Mouse (Mus musculus) retina, adult 2 months (tissue): ENCODE measurements around the gene Dusp27.

Source experiments
- DNase-seq: peaks from one replicate; pipeline ENCODE4 v3.0.0-alpha.2; 2012; ENCODE audit warnings: low read depth, low spot score

The Dusp27 gene

GRCm38 (mm10) chr1:166102920-166103608 lies 24.7 kb downstream of the Dusp27 start:
- no peak for DNase-seq

GRCm38 (mm10) chr1:166098120-166098519 lies 29.6 kb downstream of the Dusp27 start:
- no peak for DNase-seq

DNA sequence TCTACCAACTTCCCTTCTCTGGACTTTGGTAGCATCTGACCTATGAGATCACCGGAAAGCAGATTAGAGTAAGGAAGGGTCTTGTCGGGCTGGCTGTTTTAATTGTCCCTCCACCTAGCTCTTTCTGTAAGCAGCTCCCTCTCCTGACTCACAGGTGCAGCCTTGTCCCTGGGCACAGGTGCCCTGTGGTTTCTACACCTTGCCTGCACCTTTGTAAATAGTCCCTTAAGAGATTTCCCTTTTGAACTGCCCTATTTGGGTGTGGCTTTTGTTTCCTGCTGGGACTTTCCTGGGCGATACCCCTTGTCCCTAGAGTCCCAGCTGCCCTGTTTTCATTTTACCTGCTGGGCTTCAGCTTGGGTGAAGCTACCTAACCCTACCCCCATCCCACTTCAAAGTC lies 33.3 kb downstream of the Dusp27 start:
- no peak for DNase-seq

GRCm38 (mm10) chr1:166090306-166090705 lies 37.4 kb downstream of the Dusp27 start:
- no peak for DNase-seq

- DNase-seq: no peak
Observed at GRCm38 (mm10) chr1:166089739-166090138, 38.0 kb downstream of the Dusp27 start.

DNA sequence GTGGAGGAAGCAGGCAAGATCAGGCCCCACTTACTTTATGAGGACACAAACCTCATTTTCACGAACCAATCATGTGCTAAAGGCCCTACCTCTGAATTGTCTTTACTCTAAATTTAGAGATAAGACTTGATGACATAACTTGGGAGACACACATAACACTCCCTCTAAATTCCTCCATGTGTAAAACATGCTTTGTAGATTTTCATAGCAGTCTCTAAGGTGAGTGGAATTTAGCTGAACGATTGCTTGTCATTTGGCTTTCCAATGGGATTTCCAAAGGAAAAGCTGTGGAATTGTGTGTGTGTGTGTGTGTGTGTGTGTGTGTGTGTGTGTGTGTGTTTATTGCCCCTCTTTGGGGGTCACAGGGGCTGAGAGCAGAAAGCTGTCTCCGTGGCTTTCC lies 38.4 kb downstream of the Dusp27 start:
- no peak for DNase-seq

DNA sequence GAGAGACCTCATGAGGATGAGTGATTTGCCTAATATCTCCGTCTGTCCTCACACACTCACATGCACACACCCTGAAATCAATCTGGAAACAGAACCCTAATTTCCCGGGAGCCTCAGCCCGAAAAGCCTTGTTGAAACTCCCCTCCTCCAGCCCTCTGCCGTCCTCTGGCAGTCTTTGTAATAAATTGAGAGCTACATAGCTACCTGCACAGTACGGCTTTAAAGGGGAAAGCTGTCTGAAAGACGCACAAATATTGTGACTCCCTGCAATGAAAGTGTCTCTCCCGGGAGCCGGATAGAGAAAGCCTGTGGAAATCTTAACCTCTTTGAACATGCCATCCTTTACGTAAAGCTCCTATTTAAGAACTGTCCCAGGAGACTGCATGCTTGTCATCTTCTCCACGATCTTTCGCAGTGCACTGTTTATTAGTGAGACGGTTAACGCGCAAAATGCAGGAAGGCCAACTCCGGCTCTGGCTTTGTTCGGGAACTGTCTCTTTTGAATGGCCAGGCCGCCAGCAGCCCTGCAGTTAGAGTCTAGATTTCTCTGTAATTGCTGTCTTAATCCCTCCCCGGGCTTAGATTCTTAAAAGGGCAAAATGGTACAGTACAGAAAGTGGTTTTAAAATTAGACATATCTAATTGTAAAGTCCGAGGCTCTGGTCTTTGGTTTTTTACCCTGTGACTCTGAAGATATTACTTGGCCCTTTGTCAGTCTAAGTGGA lies 39.1 kb downstream of the Dusp27 start:
- no peak for DNase-seq

DNA sequence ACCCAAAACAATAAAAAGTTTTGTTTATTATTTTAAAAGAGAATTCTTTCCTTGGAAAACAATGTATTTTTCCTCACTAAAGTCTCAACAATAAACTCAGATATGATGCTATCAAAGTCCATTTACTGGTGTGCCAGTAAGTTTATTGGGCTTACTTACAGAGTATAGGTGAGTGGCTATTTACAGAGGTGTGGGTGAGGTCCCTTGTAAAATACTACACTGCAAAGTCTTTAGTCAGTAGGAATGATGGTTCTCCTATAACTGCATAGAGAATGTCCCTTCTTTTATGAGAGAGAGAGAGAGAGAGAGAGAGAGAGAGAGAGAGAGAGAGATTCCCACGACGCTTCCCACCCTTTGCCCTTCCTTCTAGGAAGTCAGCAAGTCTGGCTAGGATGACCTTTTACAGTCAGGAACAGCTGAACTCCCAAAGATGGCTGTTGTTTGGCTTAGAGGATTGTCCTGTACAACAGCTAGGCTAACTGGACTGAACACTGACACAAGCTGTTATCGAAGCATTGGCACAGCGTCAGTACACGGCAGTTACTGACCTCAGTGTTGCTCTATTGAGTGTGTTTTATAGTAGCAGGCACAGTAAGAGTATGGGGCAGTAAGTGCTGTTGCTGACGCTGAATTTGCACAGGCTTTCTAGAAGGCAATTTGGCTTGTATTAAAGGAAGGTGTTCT lies 50.5 kb downstream of the Dusp27 start:
- no peak for DNase-seq

GRCm38 (mm10) chr1:166067856-166068440 lies 59.8 kb downstream of the Dusp27 start:
- DNase-seq: no peak

DNA sequence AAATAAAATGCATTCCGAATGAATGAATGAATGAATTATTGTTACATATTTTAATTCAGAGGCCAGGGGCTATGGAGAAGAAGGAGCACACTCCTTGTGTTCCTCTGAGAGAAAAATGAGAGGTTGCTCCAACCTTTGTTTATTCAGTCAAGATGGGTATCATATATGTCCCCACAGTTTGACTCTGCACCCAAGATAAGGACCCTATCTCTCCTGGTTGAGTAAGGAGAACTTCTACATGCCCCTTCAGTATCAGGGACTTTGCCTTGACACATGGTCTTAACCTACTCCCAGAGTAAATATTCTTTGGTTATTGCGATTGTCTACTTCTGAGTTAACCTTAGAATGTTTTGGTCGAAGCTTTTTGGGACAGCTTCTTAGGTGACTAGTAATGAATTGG lies 63.9 kb downstream of the Dusp27 start:
- no peak for DNase-seq

DNA sequence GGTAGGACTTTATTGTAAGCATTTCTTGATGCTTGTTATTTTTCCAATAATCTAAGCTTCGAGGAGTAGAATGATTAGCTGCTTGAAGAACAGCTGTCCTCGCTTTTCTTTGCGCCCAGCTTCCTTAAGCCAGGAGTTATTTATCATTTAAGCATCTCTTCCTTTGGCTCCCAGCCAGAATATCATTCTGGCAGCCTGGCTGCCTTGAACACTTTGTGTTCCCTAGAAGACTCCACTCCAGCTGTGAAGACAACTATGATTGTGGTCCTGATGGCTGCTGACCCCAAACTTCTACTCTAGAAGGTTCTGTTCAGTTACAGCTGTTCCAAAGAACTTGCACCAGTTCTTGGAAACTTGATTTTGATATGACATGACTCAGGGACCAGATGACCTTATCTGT lies 66.2 kb downstream of the Dusp27 start:
- no peak for DNase-seq

- no peak for DNase-seq
Observed at GRCm38 (mm10) chr1:166060406-166060805, 67.3 kb downstream of the Dusp27 start.

DNA sequence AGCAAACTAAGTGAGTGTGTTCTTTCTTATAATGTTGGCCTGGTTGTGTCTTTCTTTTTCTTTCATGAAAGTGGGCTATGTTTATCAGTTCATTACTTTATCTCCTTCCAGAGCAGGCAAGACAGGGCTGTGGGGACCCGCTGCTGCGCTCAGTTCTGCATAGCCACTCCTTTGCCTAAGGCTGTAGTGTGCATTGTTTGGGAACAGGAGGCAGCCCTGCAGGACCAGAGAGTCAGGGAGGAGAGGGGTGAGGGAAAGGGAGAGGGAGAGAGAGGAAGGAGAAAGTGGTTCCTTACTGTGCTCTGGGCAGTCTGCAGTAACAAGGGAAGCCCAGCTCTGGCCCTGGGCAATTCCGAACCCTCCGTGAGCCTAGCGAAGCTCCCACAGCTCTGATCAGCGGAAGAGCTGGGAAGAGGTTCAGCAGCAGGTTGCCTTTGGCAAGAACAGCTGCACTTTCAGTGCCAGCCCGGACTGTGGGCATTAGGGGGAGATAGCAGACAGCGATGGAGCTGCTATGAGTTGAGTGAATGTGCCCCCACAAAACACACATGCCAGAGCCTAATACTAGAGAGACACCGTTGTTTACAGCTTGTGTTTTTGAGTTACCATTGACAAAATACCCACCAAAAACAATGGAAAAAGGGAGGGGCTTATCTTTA lies 71.5 kb downstream of the Dusp27 start:
- DNase-seq: no peak

GRCm38 (mm10) chr1:166053285-166053955 lies 74.3 kb downstream of the Dusp27 start:
- DNase-seq: no peak

DNA sequence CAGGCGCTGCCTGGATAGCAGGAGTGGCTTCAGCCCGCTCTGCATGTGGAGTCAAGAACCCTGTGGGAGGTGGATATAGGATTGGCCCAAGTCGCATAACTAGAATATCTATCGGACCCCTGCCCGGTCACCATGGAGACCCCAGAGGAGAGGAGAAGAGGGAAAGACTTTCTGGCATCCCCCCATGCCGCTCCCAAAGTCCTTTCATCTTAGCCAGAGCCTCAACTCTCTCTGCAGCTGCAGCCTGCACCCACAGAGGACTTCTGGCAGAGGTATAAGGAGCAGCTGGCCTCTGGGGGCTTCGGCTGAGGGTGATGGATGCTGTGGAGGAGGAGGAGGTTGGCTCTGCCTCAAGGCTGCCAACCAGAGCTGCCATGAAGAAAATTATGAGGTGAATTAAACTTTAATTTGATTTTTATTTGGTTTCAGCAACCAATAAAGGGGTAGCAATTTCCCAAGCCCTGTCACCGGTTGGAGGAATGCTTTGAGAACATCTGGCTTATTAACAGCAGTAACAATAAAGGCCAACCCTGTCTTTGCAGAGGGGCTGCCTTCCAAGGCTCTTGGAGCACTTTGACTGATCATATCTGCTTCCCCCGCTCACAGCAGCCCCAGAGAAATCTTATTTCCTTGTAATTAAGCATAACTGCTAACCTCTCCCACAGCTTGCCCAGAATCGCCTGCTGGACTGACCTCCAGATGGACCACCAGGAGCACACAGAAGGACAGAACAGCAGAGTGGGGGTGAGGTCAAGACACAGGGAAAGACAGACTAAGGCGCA lies 78.5 kb downstream of the Dusp27 start:
- no peak for DNase-seq

DNA sequence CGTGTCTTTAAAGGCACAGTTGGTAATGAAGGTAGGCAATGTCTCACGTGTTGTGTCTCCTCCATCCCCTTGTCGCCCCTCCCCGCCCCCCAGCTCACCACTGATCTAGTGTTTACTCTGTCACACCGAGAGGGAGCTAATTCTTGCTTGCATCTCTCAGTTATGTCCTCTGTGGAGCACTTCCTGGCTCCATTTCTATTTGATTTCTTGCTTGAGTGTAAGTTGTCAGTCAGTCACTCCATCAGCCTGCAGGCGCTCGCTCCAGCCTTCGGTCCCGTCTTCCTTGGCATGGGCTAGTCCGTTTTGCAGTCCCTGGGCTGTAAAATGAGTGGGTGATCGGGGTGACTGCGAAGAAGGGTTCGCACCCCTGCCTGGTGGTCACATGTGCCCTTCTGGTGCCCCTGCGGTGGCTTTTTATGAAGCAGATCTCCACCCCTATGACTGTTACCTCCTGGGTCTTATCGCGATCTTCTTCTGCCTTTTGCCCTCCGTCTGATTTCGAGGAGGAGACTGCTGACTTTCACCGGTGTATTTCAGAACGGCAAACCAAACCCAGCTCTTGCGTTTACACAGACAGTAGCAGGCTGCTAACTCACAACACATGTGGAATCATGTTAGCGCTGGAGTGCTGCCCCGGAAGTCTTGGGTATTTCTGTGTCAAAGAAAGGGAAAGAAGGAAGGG lies 79.4 kb downstream of the Dusp27 start:
- no peak for DNase-seq
